Mouse (Mus musculus) ES-Bruce4 (cell line): ENCODE measurements around the gene Gm10203. TPM values are rescaled to one million over a fixed set of nuclear protein-coding genes. Genes with fewer than 3 reads are reported as not detected.

Source experiments
- H3K27ac ChIP-seq: 2 replicates; pipeline ENCODE4 v1.5.1; 2012; ENCODE audit warnings: low read length, inconsistent platforms; ENCODE audit not compliant: insufficient read depth
- H3K27me3 ChIP-seq: 2 replicates; pipeline ENCODE4 v1.6.1; 2012; ENCODE audit warnings: mild to moderate bottlenecking, low read length, inconsistent platforms; ENCODE audit not compliant: control insufficient read depth, poor library complexity, insufficient read depth, severe bottlenecking
- H3K36me3 ChIP-seq: 2 replicates; pipeline ENCODE4 v1.6.1; 2012; ENCODE audit warnings: inconsistent platforms, mild to moderate bottlenecking, low read length, moderate library complexity; ENCODE audit not compliant: control insufficient read depth, poor library complexity, insufficient read depth, severe bottlenecking
- H3K4me1 ChIP-seq: one replicate; pipeline ENCODE4 v1.8.1; 2011; ENCODE audit warnings: low read length; ENCODE audit not compliant: control insufficient read depth, insufficient read depth
- H3K4me3 ChIP-seq: 2 replicates; pipeline ENCODE4 v1.5.1; 2011; ENCODE audit warnings: low read depth, mild to moderate bottlenecking, low read length
- H3K9ac ChIP-seq: 2 replicates; pipeline ENCODE4 v1.6.1; 2012; ENCODE audit warnings: low read depth, mild to moderate bottlenecking, inconsistent platforms; ENCODE audit not compliant: poor library complexity, severe bottlenecking
- H3K9me3 ChIP-seq: replicated peaks from 2 replicates; pipeline ENCODE4 v1.6.1; 2012; ENCODE audit warnings: mild to moderate bottlenecking, low read length, inconsistent platforms; ENCODE audit not compliant: control insufficient read depth, poor library complexity, insufficient read depth, severe bottlenecking
- CTCF ChIP-seq: IDR thresholded peaks from one replicate; pipeline ENCODE4 v1.8.1; 2011; ENCODE audit warnings: low read depth, low read length
- EP300 ChIP-seq: IDR thresholded peaks from 2 replicates; pipeline ENCODE4 v1.6.1; 2011; ENCODE audit warnings: low read depth, low read length; ENCODE audit not compliant: insufficient read depth
- POLR2A ChIP-seq: IDR thresholded peaks from one replicate; pipeline ENCODE4 v1.8.1; 2011; ENCODE audit warnings: low read length; ENCODE audit not compliant: insufficient read depth
- polyA plus RNA-seq: library from polyadenylated mRNA; stranded (reverse); fragments of >200 nt; gene quantifications from 2 replicates; pipeline ENCODE4 v1.2.4, GENCODE M21; 2011; ENCODE audit warnings: low read depth; ENCODE audit not compliant: missing spikeins, insufficient read depth, insufficient read length

Gm10203 gene
- polyA plus RNA-seq, 1 experiment: not detected

- H3K9ac ChIP-seq: no peak overlapping the region
- TF ChIP-seq POLR2A: no peak
- TF ChIP-seq CTCF: no peak
- TF ChIP-seq EP300: no peak
- no peaks in the 10 kb centered on the region for H3K27me3 ChIP-seq
- H3K4me3 ChIP-seq: no peak overlapping the region
- H3K36me3 ChIP-seq: peaks cover under 1% of the 10 kb centered on the region
- no peaks in the 10 kb centered on the region for H3K9me3 ChIP-seq
- no peaks in the 10 kb centered on the region for H3K4me1 ChIP-seq
- H3K27ac ChIP-seq: no peak overlapping the region
Observed at GRCm38 (mm10) chr6:149139011-149139410, 9.0 kb downstream of the Gm10203 start.

GRCm38 (mm10) chr6:149139471-149139870 is 9.5 kb downstream of the Gm10203 start, which contains the start of gene Etfbkmt:
TSS of gene Etfbkmt (plus strand) at chr6:149139849.
- Histone ChIP-seq H3K36me3 (peaks cover 5% of the 10 kb centered on the region), H3K9me3 (no peaks in the 10 kb centered on the region), H3K27me3 (no peaks in the 10 kb centered on the region), H3K27ac (no peak within 1 kb of the TSS), H3K4me3 (no peak within 1 kb of the TSS), H3K4me1 (no peaks in the 10 kb centered on the region), H3K9ac (no peak within 1 kb of the TSS)
- no peak for TF ChIP-seq EP300

GRCm38 (mm10) chr6:149141393-149142173 is 11.6 kb downstream of the Gm10203 start:
- Histone ChIP-seq H3K27ac (peak overlapping the region; percentile 51; the same call in 1 of the 2 replicates), H3K36me3 (peaks cover 9% of the 10 kb centered on the region), H3K27me3 (no peaks in the 10 kb centered on the region), H3K4me1 (no peaks in the 10 kb centered on the region), H3K9ac (peak overlapping the region; percentile 92), H3K9me3 (no peaks in the 10 kb centered on the region), H3K4me3 (peak overlapping the region; percentile 92)
- TF ChIP-seq POLR2A: peak; percentile 29
- no peak for TF ChIP-seq CTCF
- peak; percentile 66; the same call in 1 of the 2 replicates for TF ChIP-seq EP300

DNA sequence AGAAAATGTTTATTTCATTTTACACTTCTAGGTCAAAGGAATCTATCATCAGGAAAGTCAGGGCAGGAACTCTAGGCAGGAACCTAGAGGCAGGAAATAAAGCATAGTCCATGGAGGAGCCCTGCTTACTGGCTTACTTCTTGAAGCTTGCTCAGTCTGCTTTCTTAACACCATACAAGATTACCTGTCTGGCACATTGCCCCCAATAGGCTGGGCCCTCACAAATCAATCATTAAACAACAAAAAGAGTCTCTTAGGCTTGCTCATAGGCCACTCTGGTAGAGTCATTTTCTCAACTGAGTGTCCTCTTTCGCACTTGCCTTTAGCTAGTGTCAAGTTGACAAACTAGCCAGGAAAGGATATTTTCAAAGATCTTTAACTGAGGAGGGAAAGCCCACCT is 15.2 kb downstream of the Gm10203 start:
- H3K4me1 ChIP-seq: no peaks in the 10 kb centered on the region
- H3K27me3 ChIP-seq: no peaks in the 10 kb centered on the region
- H3K27ac ChIP-seq: no peak overlapping the region
- TF ChIP-seq CTCF: no peak
- no peak for TF ChIP-seq POLR2A
- TF ChIP-seq EP300: no peak
- no peak overlapping the region for H3K4me3 ChIP-seq
- no peaks in the 10 kb centered on the region for H3K9me3 ChIP-seq
- H3K36me3 ChIP-seq: peaks cover 22% of the 10 kb centered on the region
- H3K9ac ChIP-seq: no peak overlapping the region

DNA sequence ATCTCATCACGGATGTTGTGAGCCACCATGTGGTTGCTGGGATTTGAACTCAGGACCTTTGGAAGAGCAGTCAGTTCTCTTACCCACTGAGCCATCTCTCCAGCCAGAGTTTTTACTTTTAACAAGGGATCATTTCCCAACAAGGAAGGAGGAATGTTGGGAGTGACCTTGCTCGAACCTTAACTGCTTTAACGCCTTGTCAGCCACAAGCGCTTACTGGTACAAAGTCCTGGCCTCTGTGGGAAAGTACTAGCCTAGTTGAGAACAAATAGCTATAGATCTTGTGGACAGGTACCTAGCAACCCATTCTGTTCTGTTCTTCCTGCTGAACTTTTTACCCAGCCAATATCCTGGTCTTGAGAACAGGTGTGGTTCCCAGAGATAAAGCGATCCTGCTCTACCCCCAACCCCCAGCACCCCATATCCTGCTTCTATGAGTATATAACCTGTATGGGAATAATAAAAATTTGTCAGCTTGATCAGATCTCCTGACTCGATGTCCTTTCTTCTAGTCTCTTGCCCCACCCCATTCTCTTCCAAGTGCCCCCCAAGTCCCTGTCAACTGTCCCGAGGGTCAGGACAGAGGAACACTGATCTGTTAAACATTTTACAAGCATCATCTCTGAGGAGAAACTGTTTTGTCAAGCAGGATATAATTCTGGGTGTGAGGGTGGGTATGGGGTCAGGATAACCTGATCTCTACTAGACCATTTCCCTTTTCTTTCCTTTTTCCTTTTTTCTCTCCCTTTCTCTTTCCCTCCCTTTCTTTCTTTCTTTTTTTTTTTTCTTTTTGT is 18.7 kb downstream of the Gm10203 start:
- no peak overlapping the region for H3K9ac ChIP-seq
- H3K27ac ChIP-seq: no peak overlapping the region
- peaks cover 24% of the 10 kb centered on the region for H3K36me3 ChIP-seq
- no peak overlapping the region for H3K4me3 ChIP-seq
- TF ChIP-seq CTCF: no peak
- TF ChIP-seq POLR2A: no peak
- TF ChIP-seq EP300: no peak
- H3K4me1 ChIP-seq: no peaks in the 10 kb centered on the region
- no peaks in the 10 kb centered on the region for H3K27me3 ChIP-seq
- no peaks in the 10 kb centered on the region for H3K9me3 ChIP-seq

DNA sequence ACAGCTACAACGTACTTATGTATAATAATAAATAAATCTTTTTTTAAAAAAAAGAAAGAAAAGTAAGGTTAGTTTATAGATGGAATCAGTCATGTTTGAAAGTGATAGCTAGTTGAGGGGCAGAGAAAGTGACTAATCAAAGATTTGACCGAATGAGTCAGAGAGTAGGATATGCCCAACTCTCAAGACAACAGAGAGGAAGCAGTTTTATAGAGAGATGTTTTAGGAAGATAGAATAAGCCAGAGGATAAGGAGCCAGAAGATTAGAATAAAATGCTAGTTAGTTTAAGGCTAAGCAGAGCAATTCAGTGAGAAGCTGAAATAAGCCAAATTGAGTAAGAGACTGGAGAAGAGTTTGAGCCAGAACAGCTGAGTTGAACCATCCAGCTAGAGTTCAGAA is 22.1 kb downstream of the Gm10203 start:
- Histone ChIP-seq H3K27me3 (no peaks in the 10 kb centered on the region), H3K4me1 (no peaks in the 10 kb centered on the region), H3K9me3 (no peaks in the 10 kb centered on the region), H3K36me3 (peaks cover 13% of the 10 kb centered on the region), H3K27ac (no peak overlapping the region), H3K4me3 (no peak overlapping the region), H3K9ac (no peak overlapping the region)
- TF ChIP-seq EP300 (no peak), CTCF (no peak)
